Mouse (Mus musculus) E14TG2a.4 (cell line): ENCODE data around the gene Macrod2.

Experiments
- H3K27me3 ChIP-seq: 2 replicates; pipeline ENCODE4 v1.6.1; 2014; ENCODE audit warnings: low read length, control low read depth; ENCODE audit not compliant: insufficient read depth
- H3K36me3 ChIP-seq: 2 replicates; pipeline ENCODE4 v1.6.1; 2014; ENCODE audit warnings: low read length, control low read depth; ENCODE audit not compliant: insufficient read depth
- H3K4me1 ChIP-seq: replicated peaks from 2 replicates; pipeline ENCODE4 v1.6.1; 2014; ENCODE audit warnings: low read depth, low read length, control low read depth
- H3K4me3 ChIP-seq: replicated peaks from 2 replicates; pipeline ENCODE4 v1.5.1; 2014; ENCODE audit warnings: mild to moderate bottlenecking, low read length
- H3K9me3 ChIP-seq: 2 replicates; pipeline ENCODE4 v1.6.1; 2014; ENCODE audit warnings: low read length, control low read depth
- CTCF ChIP-seq: conservative IDR thresholded peaks from 2 replicates; pipeline ENCODE4 v1.5.1; 2014; ENCODE audit warnings: low read length
- NANOG ChIP-seq: IDR thresholded peaks from 2 replicates; pipeline ENCODE4 v1.6.1; 2014; ENCODE audit warnings: borderline replicate concordance, low read length, mixed read lengths
- POU5F1 ChIP-seq: IDR thresholded peaks from 2 replicates; pipeline ENCODE4 v1.6.1; 2014; ENCODE audit warnings: low read length, borderline replicate concordance

Gene Macrod2

GRCm38 (mm10) chr2:140844030-140844429, 448.9 kb downstream of the Macrod2 start:
- H3K27me3 ChIP-seq, result no peaks in the 10 kb centered on the region
- no peaks in the 10 kb centered on the region for H3K4me1 ChIP-seq
- no peak for TF ChIP-seq CTCF
- TF ChIP-seq POU5F1, result no peak
- no peak for TF ChIP-seq NANOG
- no peaks in the 10 kb centered on the region for H3K36me3 ChIP-seq
- H3K4me3 ChIP-seq, result no peak overlapping the region
- no peaks in the 10 kb centered on the region for H3K9me3 ChIP-seq

DNA sequence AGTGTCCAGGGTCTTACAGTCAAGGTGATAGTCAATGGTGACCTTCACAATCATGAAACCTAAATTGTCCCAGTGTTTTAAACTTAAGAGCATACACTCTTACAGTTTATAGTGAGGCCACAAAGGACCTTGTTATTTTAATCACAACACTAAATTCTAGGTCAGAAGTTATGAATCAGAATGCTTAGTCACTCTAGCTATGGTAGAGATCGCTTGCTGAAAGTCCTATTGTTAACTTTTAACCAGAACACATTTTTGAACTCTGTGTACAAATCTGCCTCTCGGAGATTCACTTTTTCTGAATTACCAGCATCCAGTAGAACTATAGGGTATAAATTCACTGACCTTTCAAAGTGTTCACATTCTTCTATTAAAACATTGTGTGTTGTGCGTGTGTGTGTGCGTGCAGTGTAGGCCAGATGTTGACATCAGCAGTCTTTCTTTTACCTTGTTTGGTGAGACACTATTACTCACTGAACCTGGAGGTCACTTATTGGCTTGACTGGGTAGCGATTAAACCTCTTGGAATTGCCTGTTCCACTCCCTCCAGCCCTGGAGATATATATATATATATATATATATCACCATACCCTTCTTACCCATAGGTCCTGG, 452.8 kb downstream of the Macrod2 start:
- no peaks in the 10 kb centered on the region for H3K4me1 ChIP-seq
- no peaks in the 10 kb centered on the region for H3K27me3 ChIP-seq
- no peaks in the 10 kb centered on the region for H3K9me3 ChIP-seq
- no peaks in the 10 kb centered on the region for H3K36me3 ChIP-seq
- no peak overlapping the region for H3K4me3 ChIP-seq
- TF ChIP-seq POU5F1 (no peak), CTCF (no peak), NANOG (no peak)

DNA sequence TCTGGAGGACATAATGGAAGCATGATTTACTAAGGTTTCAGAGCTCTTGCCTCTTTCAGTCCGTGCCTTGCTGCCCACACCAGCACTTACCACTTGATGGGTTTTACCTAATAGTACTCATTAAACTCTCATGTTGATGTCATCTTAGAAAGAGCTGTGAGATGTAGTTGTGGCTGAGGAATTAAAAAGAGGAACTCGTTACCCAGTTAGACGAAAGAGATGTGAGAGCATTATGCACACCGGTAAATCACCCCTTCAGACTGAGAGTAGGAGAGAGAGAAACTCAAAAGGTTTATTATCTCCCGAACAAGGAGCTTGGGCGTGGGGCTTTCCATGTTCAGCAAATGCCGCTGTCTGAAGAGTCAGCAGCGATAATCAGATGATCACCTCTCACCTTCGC, 458.4 kb downstream of the Macrod2 start:
- Histone ChIP-seq H3K4me1 (no peaks in the 10 kb centered on the region), H3K27me3 (no peaks in the 10 kb centered on the region), H3K9me3 (no peaks in the 10 kb centered on the region), H3K4me3 (no peak overlapping the region), H3K36me3 (no peaks in the 10 kb centered on the region)
- TF ChIP-seq POU5F1 (no peak), CTCF (no peak), NANOG (no peak)

DNA sequence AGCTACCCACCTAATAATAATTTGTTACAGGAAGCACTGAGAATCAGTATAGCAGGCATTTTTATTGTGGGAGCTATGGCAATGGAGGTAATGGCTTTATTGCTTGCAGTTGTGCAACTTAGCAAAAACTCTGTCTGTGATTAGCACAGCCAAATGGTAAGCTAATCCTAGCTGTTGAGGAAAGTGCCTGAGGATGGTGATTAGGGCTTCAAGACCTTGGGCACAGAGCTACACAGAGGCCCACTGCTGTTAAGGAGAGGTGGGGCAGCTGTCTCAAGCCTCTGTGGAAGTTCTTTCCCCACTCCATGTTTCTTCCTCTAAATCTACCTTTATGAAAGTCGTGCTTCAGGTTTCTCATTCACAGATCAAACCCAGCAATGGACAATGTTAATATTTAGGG, 466.2 kb downstream of the Macrod2 start:
- H3K9me3 ChIP-seq, result no peaks in the 10 kb centered on the region
- H3K4me3 ChIP-seq, result no peak overlapping the region
- H3K4me1 ChIP-seq, result no peaks in the 10 kb centered on the region
- H3K27me3 ChIP-seq, result no peaks in the 10 kb centered on the region
- no peaks in the 10 kb centered on the region for H3K36me3 ChIP-seq
- no peak for TF ChIP-seq NANOG
- no peak for TF ChIP-seq CTCF
- TF ChIP-seq POU5F1, result no peak

DNA sequence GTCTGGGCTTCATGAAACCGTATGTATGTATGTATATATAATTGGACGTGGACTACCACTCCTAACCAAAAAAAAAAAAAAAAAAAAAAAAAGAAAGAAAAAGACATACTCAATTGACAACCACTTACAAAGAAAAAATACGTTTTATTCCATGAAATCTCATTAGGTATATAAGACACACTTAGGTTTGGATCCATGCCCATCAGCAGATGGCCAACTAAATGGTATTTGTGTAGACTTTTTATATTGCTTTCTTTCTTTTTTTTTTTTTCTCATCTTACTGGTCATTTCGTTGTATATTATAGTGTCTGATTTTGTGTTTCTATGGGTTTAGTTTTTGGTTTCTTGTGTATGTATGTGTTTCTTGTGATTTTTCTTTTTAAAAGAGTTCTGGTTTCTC, 467.6 kb downstream of the Macrod2 start:
- Histone ChIP-seq H3K9me3 (no peaks in the 10 kb centered on the region), H3K36me3 (no peaks in the 10 kb centered on the region), H3K4me3 (no peak overlapping the region), H3K4me1 (no peaks in the 10 kb centered on the region), H3K27me3 (no peaks in the 10 kb centered on the region)
- TF ChIP-seq POU5F1 (no peak), CTCF (no peak), NANOG (no peak)

GRCm38 (mm10) chr2:140865636-140866035, 470.5 kb downstream of the Macrod2 start:
- Histone ChIP-seq H3K9me3 (no peaks in the 10 kb centered on the region), H3K36me3 (no peaks in the 10 kb centered on the region), H3K4me1 (no peaks in the 10 kb centered on the region), H3K27me3 (no peaks in the 10 kb centered on the region), H3K4me3 (no peak overlapping the region)
- TF ChIP-seq CTCF (no peak), POU5F1 (no peak), NANOG (no peak)

GRCm38 (mm10) chr2:140867116-140867515, 472.0 kb downstream of the Macrod2 start:
- Histone ChIP-seq H3K4me3 (no peak overlapping the region), H3K9me3 (no peaks in the 10 kb centered on the region)

GRCm38 (mm10) chr2:140885176-140885575, 490.1 kb downstream of the Macrod2 start:
- Histone ChIP-seq H3K4me1 (no peaks in the 10 kb centered on the region), H3K36me3 (no peaks in the 10 kb centered on the region), H3K9me3 (peaks cover 6% of the 10 kb centered on the region), H3K27me3 (no peaks in the 10 kb centered on the region), H3K4me3 (no peak overlapping the region)
- no peak for TF ChIP-seq POU5F1
- no peak for TF ChIP-seq NANOG
- no peak for TF ChIP-seq CTCF

More at GRCm38 (mm10) chr2:140867116-140867515, 472.0 kb downstream of the Macrod2 start:
- Histone ChIP-seq H3K4me1 (no peaks in the 10 kb centered on the region), H3K36me3 (no peaks in the 10 kb centered on the region), H3K27me3 (no peaks in the 10 kb centered on the region)
- TF ChIP-seq NANOG, result no peak
- no peak for TF ChIP-seq POU5F1
- TF ChIP-seq CTCF, result no peak

- Histone ChIP-seq H3K27me3 (no peaks in the 10 kb centered on the region), H3K4me1 (no peaks in the 10 kb centered on the region), H3K36me3 (no peaks in the 10 kb centered on the region), H3K4me3 (no peak overlapping the region), H3K9me3 (no peaks in the 10 kb centered on the region)
- no peak for TF ChIP-seq CTCF
- no peak for TF ChIP-seq POU5F1
- TF ChIP-seq NANOG, result no peak
These were observed 495.6 kb downstream of the Macrod2 start for GRCm38 (mm10) chr2:140890683-140891082.
